Mouse (Mus musculus): ENCODE data around the gene Arnt. TPM values are rescaled to one million over a fixed set of nuclear protein-coding genes. Genes with fewer than 3 reads are reported as not detected.

The Arnt gene
- polyA plus RNA-seq, 1 experiment from 2014 or later, result 28.6 TPM

DNA sequence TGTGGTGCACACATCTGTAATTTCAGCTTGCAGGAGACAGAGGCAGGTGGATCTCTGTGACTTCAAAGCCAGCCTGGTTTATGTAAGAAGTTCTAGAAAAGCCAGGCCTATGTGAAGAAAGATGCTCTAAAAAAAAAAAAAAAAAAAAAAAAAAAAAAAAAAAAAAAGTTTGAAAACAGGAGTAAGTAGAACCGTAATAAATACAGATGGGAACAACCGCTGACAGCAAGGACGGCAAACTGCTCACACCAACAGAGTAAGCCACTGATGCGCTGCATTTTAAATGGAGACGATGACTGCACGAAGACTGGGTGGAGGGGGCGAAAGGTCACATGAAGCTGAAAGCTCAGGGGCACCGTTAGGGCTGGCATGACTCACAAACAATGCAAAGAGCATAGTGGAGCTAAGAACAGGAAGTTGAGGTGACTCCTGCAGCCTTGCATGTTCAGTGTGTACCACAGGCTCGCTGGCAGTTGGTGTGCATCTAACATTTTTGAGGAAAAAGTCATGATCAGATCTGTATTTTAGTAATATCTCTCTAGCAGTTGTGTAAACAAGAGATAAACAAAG, 77.5 kb downstream of the Arnt start:
- no peak overlapping the region for H3K4me2 ChIP-seq
- no peak for ATAC-seq (ENCODE audit: extremely low read depth, insufficient number of reproducible peaks, low FRiP score, low TSS enrichment)
- 80% methylated on average over 9 of the region's 9 CpGs for WGBS
- no peaks in the 10 kb centered on the region for H3K9me3 ChIP-seq
- peaks cover 15% of the 10 kb centered on the region for H3K36me3 ChIP-seq
- H3K27me3 ChIP-seq (replicated peaks), result no peaks in the 10 kb centered on the region
- no peak overlapping the region for H3K4me3 ChIP-seq
- H3K27ac ChIP-seq (replicated peaks), result no peak overlapping the region
- no peak overlapping the region for H3K9ac ChIP-seq
- no peaks in the 10 kb centered on the region for H3K4me1 ChIP-seq

DNA sequence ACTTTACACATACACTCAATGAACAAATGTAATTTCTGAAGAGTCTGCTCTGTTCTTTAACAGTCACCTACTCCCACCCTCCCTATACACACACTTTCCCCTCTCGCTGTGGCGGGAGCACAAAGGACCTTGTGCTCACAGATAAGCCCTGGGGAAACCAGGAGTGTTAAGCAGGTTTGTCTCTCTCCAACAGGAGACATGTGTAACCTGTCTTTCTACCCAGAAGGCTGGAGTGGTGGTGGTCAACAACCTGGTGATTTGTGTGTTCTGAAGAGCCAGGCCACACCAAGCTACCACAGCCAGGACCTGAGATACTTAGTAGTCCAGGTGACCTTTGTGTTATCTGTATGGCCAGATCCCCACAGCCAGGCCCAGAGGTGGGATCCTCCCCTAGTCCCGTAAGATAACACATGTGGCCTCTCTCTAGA, 82.4 kb downstream of the Arnt start:
- peaks cover 12% of the 10 kb centered on the region for H3K4me1 ChIP-seq
- no peak overlapping the region for H3K4me3 ChIP-seq
- 59% methylated on average over 3 of the region's 3 CpGs for WGBS
- H3K9me3 ChIP-seq, result no peaks in the 10 kb centered on the region
- H3K4me2 ChIP-seq, result no peak overlapping the region
- no peaks in the 10 kb centered on the region for H3K27me3 ChIP-seq (replicated peaks)
- H3K9ac ChIP-seq, result no peak overlapping the region
- H3K36me3 ChIP-seq, result no peaks in the 10 kb centered on the region
- no peak for ATAC-seq (ENCODE audit: extremely low read depth, insufficient number of reproducible peaks, low FRiP score, low TSS enrichment)
- H3K27ac ChIP-seq (replicated peaks), result peak overlapping the region; percentile 31; the same call in 1 of the 2 replicates

DNA sequence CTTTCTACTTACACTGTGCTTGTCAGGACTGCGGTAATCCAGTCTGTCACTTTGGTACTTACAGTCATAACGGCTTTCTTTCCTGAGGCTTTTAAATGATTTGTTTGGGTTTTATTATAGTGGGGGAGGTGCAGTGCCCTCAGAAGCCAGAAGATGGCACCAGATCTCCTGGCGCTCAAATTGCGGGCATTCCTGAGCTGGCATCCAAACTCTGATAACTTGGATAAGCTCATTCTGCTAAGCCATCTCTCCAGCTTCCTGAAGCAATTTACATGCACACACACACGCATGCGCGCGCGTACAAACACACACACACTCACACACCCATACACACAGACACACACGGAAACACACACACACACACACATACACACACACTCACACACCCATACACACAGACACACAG, 83.3 kb downstream of the Arnt start:
- H3K4me1 ChIP-seq, result peaks cover 12% of the 10 kb centered on the region
- no peaks in the 10 kb centered on the region for H3K27me3 ChIP-seq (replicated peaks)
- H3K4me3 ChIP-seq, result no peak overlapping the region
- H3K36me3 ChIP-seq, result no peaks in the 10 kb centered on the region
- WGBS, result 20% methylated on average over 10 of the region's 10 CpGs
- no peak for ATAC-seq (ENCODE audit: extremely low read depth, insufficient number of reproducible peaks, low FRiP score, low TSS enrichment)
- H3K4me2 ChIP-seq, result peak overlapping the region; percentile 34; the same call in 1 of the 2 replicates
- H3K27ac ChIP-seq (replicated peaks), result peak overlapping the region; percentile 31
- H3K9me3 ChIP-seq, result no peaks in the 10 kb centered on the region
- peak overlapping the region; percentile 37; the same call in 1 of the 2 replicates for H3K9ac ChIP-seq

DNA sequence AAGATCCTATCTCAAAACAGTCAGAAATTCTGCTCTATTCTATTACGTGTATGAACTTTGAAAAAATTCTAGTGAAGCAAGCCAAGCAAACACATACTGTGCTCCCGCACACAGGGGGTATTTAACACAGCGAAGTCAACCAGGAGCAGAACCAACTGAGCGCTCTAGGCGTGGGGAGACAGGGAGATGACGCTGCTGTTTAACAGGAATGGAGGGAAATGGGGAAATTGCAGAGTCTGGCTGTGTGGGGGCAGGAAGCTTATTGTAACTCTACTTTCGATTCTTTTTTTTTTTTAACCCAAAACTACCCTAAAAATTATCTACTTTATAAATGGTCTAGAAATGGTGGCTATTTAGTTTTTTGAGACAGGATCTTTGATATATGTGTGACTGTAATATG, 84.7 kb downstream of the Arnt start:
- Histone ChIP-seq H3K4me2 (no peak overlapping the region), H3K36me3 (no peaks in the 10 kb centered on the region), H3K27ac (replicated peaks) (peak overlapping the region; percentile 39; the same call in 1 of the 2 replicates), H3K9me3 (no peaks in the 10 kb centered on the region), H3K4me1 (peaks cover 18% of the 10 kb centered on the region), H3K27me3 (replicated peaks) (no peaks in the 10 kb centered on the region), H3K9ac (no peak overlapping the region), H3K4me3 (no peak overlapping the region)
- no peak for ATAC-seq (ENCODE audit: extremely low read depth, insufficient number of reproducible peaks, low FRiP score, low TSS enrichment)
- WGBS, result 70% methylated on average over 7 of the region's 7 CpGs

DNA sequence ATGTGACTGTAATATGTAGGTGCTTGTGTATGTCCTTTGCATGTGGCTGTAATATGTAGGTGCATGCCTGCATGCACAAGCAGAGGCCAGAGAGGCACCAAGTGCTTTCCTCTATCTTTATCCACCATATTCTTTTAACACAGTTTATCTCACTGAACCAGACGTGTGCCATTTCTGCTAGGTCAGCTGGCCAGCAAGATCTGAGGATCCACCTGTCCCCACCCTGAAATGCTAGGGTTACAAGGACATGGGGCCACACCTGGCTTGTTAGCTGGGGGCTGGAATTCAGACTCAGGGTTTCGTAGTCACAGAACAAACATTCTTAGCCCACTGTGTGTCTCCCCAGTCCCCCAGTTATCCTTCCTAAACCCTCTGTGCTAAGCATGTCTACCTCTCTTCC, 85.1 kb downstream of the Arnt start:
- Histone ChIP-seq H3K36me3 (no peaks in the 10 kb centered on the region), H3K4me2 (no peak overlapping the region), H3K27me3 (replicated peaks) (no peaks in the 10 kb centered on the region), H3K9ac (no peak overlapping the region), H3K4me3 (no peak overlapping the region), H3K4me1 (peaks cover 21% of the 10 kb centered on the region), H3K27ac (replicated peaks) (peak overlapping the region; percentile 39; the same call in 1 of the 2 replicates), H3K9me3 (no peaks in the 10 kb centered on the region)
- WGBS, result 61% methylated on average over 2 of the region's 2 CpGs
- ATAC-seq (ENCODE audit: extremely low read depth, insufficient number of reproducible peaks, low FRiP score, low TSS enrichment), result peak; percentile 37; the same call in 1 of the 2 replicates

DNA sequence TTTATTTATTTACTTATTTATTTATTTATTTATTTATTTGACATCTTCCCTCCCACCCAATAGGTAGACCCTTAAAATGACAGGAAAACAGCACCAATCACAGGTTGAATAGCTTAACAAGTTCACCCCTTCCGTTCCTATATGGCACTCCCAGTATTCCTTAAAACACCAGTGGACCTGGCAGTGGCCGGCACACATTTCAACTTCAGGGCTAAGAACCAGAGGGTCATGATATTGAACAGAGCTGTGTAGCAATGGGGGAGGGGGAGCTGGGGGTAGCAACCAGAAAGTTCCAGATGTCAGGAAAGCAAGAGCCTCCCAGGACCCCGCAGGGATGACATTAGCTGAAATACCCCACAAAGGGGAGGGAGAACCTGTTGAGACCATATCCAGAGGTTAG, 85.9 kb downstream of the Arnt start:
- H3K36me3 ChIP-seq, result no peaks in the 10 kb centered on the region
- H3K4me3 ChIP-seq, result no peak overlapping the region
- no peak overlapping the region for H3K4me2 ChIP-seq
- no peak overlapping the region for H3K27ac ChIP-seq (replicated peaks)
- ATAC-seq (ENCODE audit: extremely low read depth, insufficient number of reproducible peaks, low FRiP score, low TSS enrichment), result no peak
- peaks cover 21% of the 10 kb centered on the region for H3K4me1 ChIP-seq
- H3K27me3 ChIP-seq (replicated peaks), result no peaks in the 10 kb centered on the region
- no peak overlapping the region for H3K9ac ChIP-seq
- WGBS, result 77% methylated on average over 3 of the region's 3 CpGs
- no peaks in the 10 kb centered on the region for H3K9me3 ChIP-seq

DNA sequence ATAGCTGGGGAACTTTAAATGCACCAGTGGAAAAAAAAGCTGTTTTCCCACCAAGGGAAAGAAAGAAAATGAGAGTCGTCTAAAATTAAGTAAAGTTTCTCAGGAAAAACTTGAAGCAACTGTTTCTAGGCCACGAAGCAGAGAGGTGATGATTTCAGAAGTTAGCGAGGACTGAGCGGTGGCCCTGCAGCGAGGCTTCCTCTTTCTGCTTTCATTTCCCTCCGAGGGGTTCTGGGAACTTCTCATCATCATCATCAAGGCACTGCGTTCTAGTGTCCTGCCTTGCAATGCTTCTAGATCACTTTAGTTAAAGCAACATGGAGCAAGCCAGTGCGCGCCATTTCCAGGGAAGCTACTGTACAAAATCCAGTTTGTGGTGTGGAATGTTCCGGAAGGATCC, 87.0 kb downstream of the Arnt start:
- Histone ChIP-seq H3K9me3 (no peaks in the 10 kb centered on the region), H3K4me1 (peaks cover 21% of the 10 kb centered on the region), H3K4me2 (no peak overlapping the region), H3K27ac (replicated peaks) (0 out of 2 replicates have a peak overlapping the region, but pooled peaks have one; percentile 15), H3K9ac (no peak overlapping the region), H3K27me3 (replicated peaks) (no peaks in the 10 kb centered on the region), H3K4me3 (no peak overlapping the region), H3K36me3 (no peaks in the 10 kb centered on the region)
- ATAC-seq (ENCODE audit: extremely low read depth, insufficient number of reproducible peaks, low FRiP score, low TSS enrichment), result no peak
- 85% methylated on average over 10 of the region's 10 CpGs for WGBS

DNA sequence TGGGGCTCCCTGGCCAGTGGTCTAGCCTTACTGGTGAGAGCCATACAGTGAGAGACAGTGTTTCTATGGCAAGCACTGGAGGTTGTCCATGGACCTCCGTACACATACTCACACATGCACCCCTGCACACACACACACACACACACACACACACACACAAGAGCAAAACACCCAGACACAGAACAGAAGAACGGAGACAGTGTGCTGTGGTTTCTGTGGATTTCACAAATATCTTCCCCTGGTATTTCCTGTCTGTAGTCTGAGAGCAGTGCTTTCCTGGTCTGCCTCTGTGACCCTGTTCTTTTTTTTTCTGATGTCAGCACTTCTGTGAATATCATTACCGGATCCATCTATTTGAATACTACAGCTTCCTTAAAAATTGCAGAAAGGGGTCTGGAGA, 89.5 kb downstream of the Arnt start:
- H3K9ac ChIP-seq, result no peak overlapping the region
- ATAC-seq (ENCODE audit: extremely low read depth, insufficient number of reproducible peaks, low FRiP score, low TSS enrichment), result no peak

DNA sequence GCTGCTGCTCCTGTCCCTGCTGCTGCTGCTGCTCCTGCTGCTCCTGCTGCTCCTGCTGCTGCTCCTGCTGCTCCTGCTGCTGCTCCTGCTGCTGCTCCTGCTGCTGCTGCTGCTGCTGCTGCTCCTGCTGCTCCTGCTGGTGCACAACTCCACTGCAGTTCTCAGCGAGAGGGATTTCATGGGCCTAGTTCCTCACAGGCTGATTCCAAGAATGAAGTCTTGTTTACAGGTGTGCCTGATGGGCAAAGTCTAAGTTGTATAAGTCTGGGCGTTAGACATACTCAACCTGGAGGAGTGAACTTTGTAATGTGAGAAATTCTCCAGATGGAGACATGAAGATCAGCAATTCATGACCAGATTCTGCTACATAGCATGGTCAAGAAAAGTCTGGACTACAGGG, 90.5 kb downstream of the Arnt start:
- H3K9ac ChIP-seq, result no peak overlapping the region
- no peaks in the 10 kb centered on the region for H3K27me3 ChIP-seq (replicated peaks)
- H3K4me2 ChIP-seq, result no peak overlapping the region
- H3K27ac ChIP-seq (replicated peaks), result no peak overlapping the region
- ATAC-seq (ENCODE audit: extremely low read depth, insufficient number of reproducible peaks, low FRiP score, low TSS enrichment), result no peak
- 62% methylated on average over 2 of the region's 2 CpGs for WGBS
- no peaks in the 10 kb centered on the region for H3K36me3 ChIP-seq
- H3K9me3 ChIP-seq, result no peaks in the 10 kb centered on the region
- H3K4me1 ChIP-seq, result 0 out of 2 replicates have a peak, but pooled peaks cover 8% of the 10 kb centered on the region
- H3K4me3 ChIP-seq, result no peak overlapping the region

More for the DNA sequence above, 89.5 kb downstream of the Arnt start:
- 32% methylated on average over 3 of the region's 3 CpGs for WGBS
- Histone ChIP-seq H3K4me1 (0 out of 2 replicates have a peak, but pooled peaks cover 8% of the 10 kb centered on the region), H3K4me2 (no peak overlapping the region), H3K4me3 (no peak overlapping the region), H3K36me3 (no peaks in the 10 kb centered on the region), H3K27ac (replicated peaks) (peak overlapping the region; percentile 59; the same call in 1 of the 2 replicates), H3K27me3 (replicated peaks) (no peaks in the 10 kb centered on the region), H3K9me3 (no peaks in the 10 kb centered on the region)

DNA sequence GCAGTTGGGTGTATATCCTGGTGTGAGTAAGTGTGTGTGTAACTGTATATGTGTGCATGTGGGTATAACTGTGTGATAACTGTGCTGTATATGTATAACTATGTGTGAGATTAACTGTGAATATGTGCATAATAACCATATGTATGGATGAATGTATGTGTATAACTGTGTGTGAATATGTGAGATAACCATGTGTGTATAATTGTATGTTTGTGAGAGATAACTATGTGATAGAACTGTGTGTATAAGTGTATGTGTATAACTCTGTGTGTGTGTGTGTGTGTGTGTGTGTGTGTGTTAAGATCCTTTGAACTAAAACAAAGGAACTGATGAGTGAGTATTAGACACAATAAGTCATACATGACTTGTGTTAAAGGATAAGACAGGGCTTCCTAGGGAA, 91.9 kb downstream of the Arnt start:
- ATAC-seq (ENCODE audit: extremely low read depth, insufficient number of reproducible peaks, low FRiP score, low TSS enrichment), result no peak
- H3K9me3 ChIP-seq, result no peaks in the 10 kb centered on the region

DNA sequence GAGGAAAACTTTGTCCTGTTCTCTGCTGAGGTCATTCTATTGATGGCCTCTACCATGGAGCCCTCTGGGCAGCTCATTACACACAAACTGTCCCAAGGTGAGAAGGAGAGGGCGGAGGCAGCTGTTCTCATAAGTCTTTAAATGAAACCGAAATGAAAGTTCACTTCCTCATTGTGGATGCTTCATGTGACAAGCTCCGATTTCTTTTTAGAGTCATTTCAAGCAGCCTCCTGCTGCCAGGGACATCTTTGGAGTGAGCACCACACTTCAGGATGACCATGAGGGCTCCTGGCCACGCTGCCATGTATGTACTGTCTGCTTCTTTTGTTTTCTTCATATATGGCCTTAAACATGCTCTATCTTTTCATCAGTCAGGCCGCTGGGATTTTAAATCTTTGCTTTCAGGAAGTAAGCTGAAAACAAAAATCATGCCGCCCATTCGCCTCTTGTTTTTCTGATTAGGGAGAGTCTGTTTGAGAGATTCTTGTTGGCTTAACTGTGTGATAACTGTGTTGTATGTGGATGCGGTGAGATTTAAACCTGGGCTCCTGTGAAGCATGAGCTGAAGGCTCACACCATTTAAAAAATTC, 92.5 kb downstream of the Arnt start, which contains the start of gene Ctss:
Gene Ctss (plus strand): TSS at position 165 of the 590 bp plus-strand sequence.
- Histone ChIP-seq H3K9ac (no peak within 1 kb of the TSS), H3K36me3 (no peaks in the 10 kb centered on the region), H3K4me2 (no peak within 1 kb of the TSS), H3K4me1 (0 out of 2 replicates have a peak, but pooled peaks cover 8% of the 10 kb centered on the region), H3K27ac (replicated peaks) (no peak within 1 kb of the TSS), H3K27me3 (replicated peaks) (no peaks in the 10 kb centered on the region), H3K9me3 (no peaks in the 10 kb centered on the region), H3K4me3 (no peak within 1 kb of the TSS)
- ATAC-seq (ENCODE audit: extremely low read depth, insufficient number of reproducible peaks, low FRiP score, low TSS enrichment), result no peak
- 82% methylated on average over 8 of the region's 8 CpGs for WGBS

More for the DNA sequence above, 91.9 kb downstream of the Arnt start:
- no peak overlapping the region for H3K27ac ChIP-seq (replicated peaks)
- no peak overlapping the region for H3K9ac ChIP-seq
- H3K4me2 ChIP-seq, result no peak overlapping the region
- no peaks in the 10 kb centered on the region for H3K27me3 ChIP-seq (replicated peaks)
- H3K4me1 ChIP-seq, result 0 out of 2 replicates have a peak, but pooled peaks cover 8% of the 10 kb centered on the region
- no peaks in the 10 kb centered on the region for H3K36me3 ChIP-seq
- H3K4me3 ChIP-seq, result no peak overlapping the region

DNA sequence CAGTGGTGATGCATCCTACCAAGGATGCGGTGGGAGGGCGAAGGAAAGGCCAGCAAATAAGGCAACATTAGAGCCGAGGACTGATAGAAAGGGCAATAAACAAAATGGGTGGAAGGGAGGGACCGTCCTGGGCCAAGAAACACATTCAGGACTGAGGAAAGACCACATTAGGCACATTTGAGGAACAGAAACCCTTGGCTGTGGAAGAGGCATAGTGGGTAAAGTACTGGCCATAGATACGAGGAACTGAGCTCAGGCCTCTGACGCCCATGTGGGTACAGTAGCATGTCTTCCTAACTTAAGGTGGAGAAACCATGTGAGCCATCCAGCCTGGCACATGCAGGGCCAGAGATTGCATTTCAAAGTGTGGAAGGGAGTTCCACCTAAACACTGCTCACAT, 95.6 kb downstream of the Arnt start:
- Histone ChIP-seq H3K4me3 (no peak overlapping the region), H3K27me3 (replicated peaks) (no peaks in the 10 kb centered on the region), H3K4me2 (no peak overlapping the region), H3K4me1 (no peaks in the 10 kb centered on the region), H3K36me3 (no peaks in the 10 kb centered on the region), H3K27ac (replicated peaks) (no peak overlapping the region), H3K9me3 (no peaks in the 10 kb centered on the region), H3K9ac (no peak overlapping the region)
- ATAC-seq (ENCODE audit: extremely low read depth, insufficient number of reproducible peaks, low FRiP score, low TSS enrichment), result no peak
- 80% methylated on average over 6 of the region's 6 CpGs for WGBS

Data from heart, embryonic 13.5 days (tissue).